7 mouse cellular contexts compared by ENCODE assay signal in genomic region chr4:133754871-133755765, GRCm38 (mm10). TPM values are rescaled to one million over a fixed set of nuclear protein-coding genes. Genes with fewer than 3 reads are reported as not detected.
DNase-seq lines count a peak whose midpoint lies in the region; ATAC-seq and TF ChIP-seq lines count a peak whose summit lies in the region.

No protein-coding gene starts in this region.

- DNase-seq in spleen, adult 2 months (ENCODE audit: low read depth in 1 of 2, low spot score in 2 of 2): no peak
- no peak for DNase-seq in spleen, adult 18-20 months
- DNase-seq in embryonic facial prominence, embryonic 11.5 days (ENCODE audit: low spot score): no peak
- no peak for DNase-seq in c-Kit-positive CD71-positive TER-119-positive erythroid progenitor cells, embryonic 14.5 days (ENCODE audit: low spot score)
- no peak for DNase-seq in urinary bladder, postnatal 14 days (ENCODE audit: low spot score)

- peaks cover 17% of the 10 kb centered on the region for H3K4me1 ChIP-seq in spleen, adult 2 months (ENCODE audit: control insufficient read depth, insufficient read depth, insufficient read length)
- peaks cover 6% of the 10 kb centered on the region for H3K4me1 ChIP-seq in embryonic facial prominence, embryonic 11.5 days (ENCODE audit: control insufficient read depth, insufficient read depth, low read length)
- H3K4me1 ChIP-seq in intestine, embryonic 16.5 days (ENCODE audit: control insufficient read depth, insufficient read depth, low read length): peaks cover 25% of the 10 kb centered on the region
- H3K4me1 ChIP-seq in neural tube, embryonic 15.5 days: peaks cover 30% of the 10 kb centered on the region

- no peak for TF ChIP-seq CTCF in spleen, adult 2 months (IDR thresholded peaks at IDR 0.05; ENCODE audit: extremely low read depth, insufficient read depth, insufficient read length, insufficient replicate concordance)

- peak overlapping the region; percentile 67; the same call in 1 of the 2 replicates for H3K4me3 ChIP-seq in spleen, adult 2 months (ENCODE audit: extremely low read depth, insufficient read depth, insufficient read length)
- peak overlapping the region; percentile 100 for H3K4me3 ChIP-seq in embryonic facial prominence, embryonic 11.5 days (ENCODE audit: low read depth, low read length)
- H3K4me3 ChIP-seq in intestine, embryonic 16.5 days (ENCODE audit: low read length): peak overlapping the region; percentile 77
- H3K4me3 ChIP-seq in neural tube, embryonic 15.5 days (replicated peaks): peak overlapping the region; percentile 96

- H3K4me2 ChIP-seq in embryonic facial prominence, embryonic 11.5 days (ENCODE audit: low read depth, low read length): peak overlapping the region; percentile 94
- H3K4me2 ChIP-seq in intestine, embryonic 16.5 days (ENCODE audit: low read depth, low read length): peak overlapping the region; percentile 90
- peak overlapping the region; percentile 94 for H3K4me2 ChIP-seq in neural tube, embryonic 15.5 days

- H3K27ac ChIP-seq in spleen, adult 2 months (ENCODE audit: insufficient read depth, low read length): peak overlapping the region; percentile 85
- peak overlapping the region; percentile 100 for H3K27ac ChIP-seq in embryonic facial prominence, embryonic 11.5 days (replicated peaks; ENCODE audit: low read depth, low read length)
- H3K27ac ChIP-seq in intestine, embryonic 16.5 days (ENCODE audit: low read length): peak overlapping the region; percentile 100
- H3K27ac ChIP-seq in neural tube, embryonic 15.5 days (replicated peaks): peak overlapping the region; percentile 100

- TF ChIP-seq POLR2A in spleen, adult 2 months (IDR thresholded peaks at IDR 0.05; ENCODE audit: low read depth, low read length): no peak

- 43% methylated on average over 10 of the region's 10 CpGs for whole genome bisulfite sequencing in spleen, adult 2 months
- WGBS in embryonic facial prominence, embryonic 11.5 days: 4% methylated on average over 10 of the region's 10 CpGs
- WGBS in intestine, embryonic 16.5 days: 17% methylated on average over 10 of the region's 10 CpGs
- 9% methylated on average over 10 of the region's 10 CpGs for WGBS in neural tube, embryonic 15.5 days

- ATAC-seq in embryonic facial prominence, embryonic 11.5 days (replicated peaks; ENCODE audit: insufficient number of reproducible peaks, low FRiP score, low TSS enrichment, low read depth): no peak
- no peak for ATAC-seq in intestine, embryonic 16.5 days
- ATAC-seq in neural tube, embryonic 15.5 days (ENCODE audit: low FRiP score): no peak

- peak overlapping the region; percentile 100 for H3K9ac ChIP-seq in embryonic facial prominence, embryonic 11.5 days (replicated peaks; ENCODE audit: low read length)
- H3K9ac ChIP-seq in intestine, embryonic 16.5 days (ENCODE audit: low read depth, low read length): peak overlapping the region; percentile 98
- H3K9ac ChIP-seq in neural tube, embryonic 15.5 days (replicated peaks): peak overlapping the region; percentile 70

- no peaks in the 10 kb centered on the region for H3K36me3 ChIP-seq in spleen, adult 2 months (ENCODE audit: control insufficient read depth, insufficient read depth, low read length)
- no peaks in the 10 kb centered on the region for H3K36me3 ChIP-seq in embryonic facial prominence, embryonic 11.5 days (replicated peaks; ENCODE audit: control insufficient read depth, insufficient read depth, low read depth, low read length)
- no peaks in the 10 kb centered on the region for H3K36me3 ChIP-seq in intestine, embryonic 16.5 days (ENCODE audit: control insufficient read depth, insufficient read depth, low read length)
- no peaks in the 10 kb centered on the region for H3K36me3 ChIP-seq in neural tube, embryonic 15.5 days

- H3K27me3 ChIP-seq in spleen, adult 2 months (ENCODE audit: control insufficient read depth, insufficient read depth, low read length): no peaks in the 10 kb centered on the region
- no peaks in the 10 kb centered on the region for H3K27me3 ChIP-seq in embryonic facial prominence, embryonic 11.5 days (ENCODE audit: control insufficient read depth, insufficient read depth, low read length)
- no peaks in the 10 kb centered on the region for H3K27me3 ChIP-seq in intestine, embryonic 16.5 days (replicated peaks; ENCODE audit: control insufficient read depth, insufficient read depth, low read length)
- no peaks in the 10 kb centered on the region for H3K27me3 ChIP-seq in neural tube, embryonic 15.5 days (replicated peaks)

- H3K9me3 ChIP-seq in embryonic facial prominence, embryonic 11.5 days (replicated peaks; ENCODE audit: control insufficient read depth, low read length): no peaks in the 10 kb centered on the region
- no peaks in the 10 kb centered on the region for H3K9me3 ChIP-seq in intestine, embryonic 16.5 days (ENCODE audit: control insufficient read depth, low read length)
- H3K9me3 ChIP-seq in neural tube, embryonic 15.5 days (replicated peaks): no peaks in the 10 kb centered on the region

RNA-seq across cellular contexts. Expression of gene Arid1a, which starts 1.5 kb away (rescaled TPM):
- polyA plus RNA-seq in spleen, adult 2 months (2012; rRNA removed): 142 and 150 TPM in 2 replicates
- polyA plus RNA-seq in embryonic facial prominence, embryonic 11.5 days (2014; fragmentation: Nextera tagmentation; extraction: Ambion mirVana): 32.6 and 36.3 TPM in 2 replicates
- polyA plus RNA-seq in intestine, embryonic 16.5 days (2015; fragmentation: Nextera tagmentation; extraction: Ambion mirVana): 17.8 and 18.5 TPM in 2 replicates
- 26.9 and 28.7 TPM in 2 replicates for polyA plus RNA-seq in neural tube, embryonic 15.5 days (2015; fragmentation: Nextera tagmentation; extraction: Ambion mirVana)
